Mouse (Mus musculus): ENCODE data around the gene Gm28043. TPM values are rescaled to one million over a fixed set of nuclear protein-coding genes. Genes with fewer than 3 reads are reported as not detected.

Gene Gm28043
- polyA plus RNA-seq (2015; fragmentation: Nextera tagmentation; extraction: Ambion mirVana) = 2.5 TPM in 2 replicates

DNA sequence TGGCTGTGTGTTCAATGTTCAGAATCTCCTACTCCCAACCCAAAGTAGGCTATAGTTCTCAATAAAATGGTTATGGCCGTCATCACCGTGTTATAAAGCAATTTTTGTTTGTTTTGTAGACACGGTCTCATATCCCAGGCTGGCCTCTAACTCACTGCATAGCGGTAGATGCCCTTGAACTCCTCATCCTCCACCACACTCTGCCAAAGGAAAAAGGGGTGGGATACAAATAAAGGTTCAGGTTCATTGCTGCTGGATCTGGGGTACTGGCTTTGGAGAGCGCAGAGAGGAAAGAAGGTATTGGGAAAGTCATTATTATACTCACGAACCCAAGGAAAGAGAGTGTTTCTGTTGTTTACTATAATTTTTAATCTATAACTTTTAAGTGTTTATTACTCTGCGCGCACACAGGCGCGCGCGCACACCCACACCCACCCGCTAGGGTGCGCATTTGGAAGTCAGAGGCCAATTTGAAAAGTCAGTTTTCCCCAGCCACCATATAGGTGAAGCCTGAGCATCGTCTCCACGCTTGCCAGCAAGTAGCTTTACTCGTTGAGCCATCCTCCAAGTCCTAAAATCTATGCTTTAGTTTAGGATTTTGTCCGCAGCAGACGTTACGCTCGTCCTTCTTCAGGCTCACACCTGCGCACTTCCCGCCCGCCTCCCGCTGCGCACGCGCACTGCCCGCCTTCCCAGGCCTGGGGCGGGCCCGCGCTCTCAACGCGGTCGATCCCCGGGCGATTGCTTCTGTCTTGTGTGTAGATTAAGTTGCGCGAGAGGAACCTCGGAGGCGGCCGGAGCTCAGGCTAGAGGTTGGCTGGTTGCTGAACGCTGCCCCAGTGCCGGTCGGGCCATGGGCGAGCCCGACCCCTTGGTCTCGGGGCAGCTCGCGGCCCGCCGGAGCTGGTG is at the start of gene Gm28043, which contains the start of gene Rnf8:
Gene Gm28043, plus strand, starts transcription at position 762 of the 909 bp plus-strand sequence.
Gene Rnf8, plus strand, starts transcription at position 676 of the 909 bp plus-strand sequence.
- Histone ChIP-seq H3K27me3 (ENCODE audit: insufficient read depth, low read length) (no peaks in the 10 kb centered on the region), H3K9ac (replicated peaks; ENCODE audit: low read length) (peak within 1 kb of the TSS; percentile 99), H3K4me3 (ENCODE audit: low read length) (peak within 1 kb of the TSS; percentile 99), H3K9me3 (ENCODE audit: low read length) (no peaks in the 10 kb centered on the region), H3K36me3 (ENCODE audit: insufficient read depth, low read length) (peaks cover 7% of the 10 kb centered on the region), H3K4me2 (replicated peaks; ENCODE audit: low read depth, low read length) (peak within 1 kb of the TSS; percentile 95), H3K4me1 (ENCODE audit: insufficient read depth, low read length) (peaks cover 32% of the 10 kb centered on the region), H3K27ac (ENCODE audit: low read length) (peak within 1 kb of the TSS; percentile 97)
- WGBS = 1% methylated on average over 52 of the region's 52 CpGs
- peak; percentile 96 for ATAC-seq (ENCODE audit: low FRiP score, low TSS enrichment)

DNA sequence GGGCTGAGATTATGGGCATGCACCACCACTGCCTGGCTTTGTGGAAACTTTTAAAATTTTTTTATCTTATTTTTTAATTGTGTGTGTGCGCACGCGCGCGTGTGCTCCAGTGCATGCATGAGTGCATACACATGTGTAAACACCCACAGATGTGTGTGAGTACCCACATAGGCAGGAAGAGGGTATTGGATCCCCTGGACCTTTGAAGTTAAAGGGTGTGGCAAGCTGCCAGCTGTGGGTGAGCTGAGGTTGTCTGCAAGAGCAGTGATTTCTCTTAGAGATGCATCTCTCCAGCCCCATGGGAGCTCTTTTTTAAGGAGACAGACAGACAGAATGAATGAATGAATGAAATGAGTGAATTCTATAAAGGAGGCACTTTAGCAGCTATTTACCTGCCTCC is 49.2 kb upstream of the Gm28043 start:
- Histone ChIP-seq H3K36me3 (ENCODE audit: insufficient read depth, low read length) (peaks cover 14% of the 10 kb centered on the region), H3K4me2 (replicated peaks; ENCODE audit: low read depth, low read length) (no peak overlapping the region), H3K4me3 (ENCODE audit: low read length) (no peak overlapping the region), H3K27ac (ENCODE audit: low read length) (no peak overlapping the region), H3K9ac (replicated peaks; ENCODE audit: low read length) (no peak overlapping the region), H3K4me1 (ENCODE audit: insufficient read depth, low read length) (no peaks in the 10 kb centered on the region), H3K27me3 (ENCODE audit: insufficient read depth, low read length) (no peaks in the 10 kb centered on the region), H3K9me3 (ENCODE audit: low read length) (no peaks in the 10 kb centered on the region)
- WGBS = 94% methylated on average over 5 of the region's 5 CpGs
- ATAC-seq (ENCODE audit: low FRiP score, low TSS enrichment) = no peak

- H3K36me3 ChIP-seq (ENCODE audit: insufficient read depth, low read length) = peaks cover 41% of the 10 kb centered on the region
- ATAC-seq (ENCODE audit: low FRiP score, low TSS enrichment) = no peak
- H3K9ac ChIP-seq (replicated peaks; ENCODE audit: low read length) = no peak overlapping the region
- H3K4me1 ChIP-seq (ENCODE audit: insufficient read depth, low read length) = no peaks in the 10 kb centered on the region
- no peak overlapping the region for H3K4me2 ChIP-seq (replicated peaks; ENCODE audit: low read depth, low read length)
- no peaks in the 10 kb centered on the region for H3K9me3 ChIP-seq (ENCODE audit: low read length)
- H3K4me3 ChIP-seq (ENCODE audit: low read length) = no peak overlapping the region
- WGBS = 79% methylated on average over 15 of the region's 15 CpGs
- no peak overlapping the region for H3K27ac ChIP-seq (ENCODE audit: low read length)
- no peaks in the 10 kb centered on the region for H3K27me3 ChIP-seq (ENCODE audit: insufficient read depth, low read length)
Measured at GRCm38 (mm10) chr17:29568435-29568834, 46.2 kb upstream of the Gm28043 start.

DNA sequence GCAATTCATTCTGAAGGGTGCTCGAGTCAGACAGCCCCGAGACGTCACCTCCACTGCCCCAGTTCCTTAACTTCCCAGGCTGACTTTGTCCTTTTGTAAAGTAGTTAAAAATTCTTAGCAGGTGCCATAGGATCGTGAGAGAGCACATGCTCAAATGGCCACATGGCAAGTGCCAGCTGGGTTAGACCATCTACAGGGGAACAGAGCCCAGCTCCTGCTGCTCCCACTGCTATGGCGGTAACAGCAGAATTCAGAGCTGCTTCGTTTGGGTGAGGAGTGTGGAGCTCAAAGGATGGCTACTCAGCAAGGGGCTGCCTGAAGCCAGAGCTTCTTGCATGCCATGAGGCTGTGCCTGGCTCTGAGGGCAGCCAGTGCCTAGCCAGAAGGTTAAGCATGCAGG is 44.8 kb upstream of the Gm28043 start:
- no peak for ATAC-seq (ENCODE audit: low FRiP score, low TSS enrichment)
- peaks cover 47% of the 10 kb centered on the region for H3K36me3 ChIP-seq (ENCODE audit: insufficient read depth, low read length)
- no peaks in the 10 kb centered on the region for H3K9me3 ChIP-seq (ENCODE audit: low read length)
- H3K27ac ChIP-seq (ENCODE audit: low read length) = no peak overlapping the region
- H3K4me3 ChIP-seq (ENCODE audit: low read length) = no peak overlapping the region
- H3K4me2 ChIP-seq (replicated peaks; ENCODE audit: low read depth, low read length) = no peak overlapping the region
- WGBS = 91% methylated on average over 6 of the region's 6 CpGs
- H3K27me3 ChIP-seq (ENCODE audit: insufficient read depth, low read length) = no peaks in the 10 kb centered on the region
- H3K4me1 ChIP-seq (ENCODE audit: insufficient read depth, low read length) = no peaks in the 10 kb centered on the region
- H3K9ac ChIP-seq (replicated peaks; ENCODE audit: low read length) = no peak overlapping the region

GRCm38 (mm10) chr17:29579579-29580126 is 35.0 kb upstream of the Gm28043 start:
- no peaks in the 10 kb centered on the region for H3K9me3 ChIP-seq (ENCODE audit: low read length)
- no peak overlapping the region for H3K9ac ChIP-seq (replicated peaks; ENCODE audit: low read length)
- no peak overlapping the region for H3K4me3 ChIP-seq (ENCODE audit: low read length)
- 90% methylated on average over 4 of the region's 4 CpGs for WGBS
- ATAC-seq (ENCODE audit: low FRiP score, low TSS enrichment) = no peak
- H3K36me3 ChIP-seq (ENCODE audit: insufficient read depth, low read length) = peaks cover 40% of the 10 kb centered on the region
- no peak overlapping the region for H3K4me2 ChIP-seq (replicated peaks; ENCODE audit: low read depth, low read length)
- H3K27me3 ChIP-seq (ENCODE audit: insufficient read depth, low read length) = no peaks in the 10 kb centered on the region
- no peaks in the 10 kb centered on the region for H3K4me1 ChIP-seq (ENCODE audit: insufficient read depth, low read length)
- H3K27ac ChIP-seq (ENCODE audit: low read length) = no peak overlapping the region

- peaks cover 20% of the 10 kb centered on the region for H3K36me3 ChIP-seq (ENCODE audit: insufficient read depth, low read length)
- no peak overlapping the region for H3K4me2 ChIP-seq (replicated peaks; ENCODE audit: low read depth, low read length)
- WGBS = 82% methylated on average over 5 of the region's 5 CpGs
- ATAC-seq (ENCODE audit: low FRiP score, low TSS enrichment) = no peak
- H3K4me3 ChIP-seq (ENCODE audit: low read length) = no peak overlapping the region
- H3K4me1 ChIP-seq (ENCODE audit: insufficient read depth, low read length) = no peaks in the 10 kb centered on the region
- no peaks in the 10 kb centered on the region for H3K9me3 ChIP-seq (ENCODE audit: low read length)
- H3K9ac ChIP-seq (replicated peaks; ENCODE audit: low read length) = no peak overlapping the region
- no peaks in the 10 kb centered on the region for H3K27me3 ChIP-seq (ENCODE audit: insufficient read depth, low read length)
- no peak overlapping the region for H3K27ac ChIP-seq (ENCODE audit: low read length)
Measured at GRCm38 (mm10) chr17:29583569-29583968, 31.1 kb upstream of the Gm28043 start.

DNA sequence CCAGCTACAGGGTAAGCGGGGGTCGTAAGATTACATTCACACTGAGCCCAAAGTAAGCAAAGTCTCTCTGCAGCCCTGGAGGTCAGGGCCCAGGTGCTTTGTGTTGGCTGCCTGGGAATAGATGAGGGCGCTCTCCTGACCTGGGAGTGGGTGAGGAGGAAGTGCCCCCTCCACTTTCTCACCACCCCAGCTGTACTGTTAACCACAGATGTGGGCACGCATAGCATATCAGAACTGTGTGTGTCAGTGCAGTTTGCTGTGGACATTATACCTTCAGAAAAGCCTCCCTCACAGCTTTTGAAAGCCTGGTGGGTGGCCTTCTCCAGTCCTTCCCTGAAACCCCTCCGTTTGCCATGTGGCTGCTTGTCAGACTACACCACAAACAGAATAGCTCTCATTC is 30.4 kb upstream of the Gm28043 start:
- no peak for ATAC-seq (ENCODE audit: low FRiP score, low TSS enrichment)
- Histone ChIP-seq H3K27ac (ENCODE audit: low read length) (no peak overlapping the region), H3K27me3 (ENCODE audit: insufficient read depth, low read length) (no peaks in the 10 kb centered on the region), H3K4me3 (ENCODE audit: low read length) (no peak overlapping the region), H3K9ac (replicated peaks; ENCODE audit: low read length) (no peak overlapping the region), H3K4me1 (ENCODE audit: insufficient read depth, low read length) (peaks cover 2% of the 10 kb centered on the region), H3K36me3 (ENCODE audit: insufficient read depth, low read length) (peaks cover 14% of the 10 kb centered on the region), H3K4me2 (replicated peaks; ENCODE audit: low read depth, low read length) (no peak overlapping the region), H3K9me3 (ENCODE audit: low read length) (no peaks in the 10 kb centered on the region)
- 82% methylated on average over 5 of the region's 5 CpGs for WGBS

DNA sequence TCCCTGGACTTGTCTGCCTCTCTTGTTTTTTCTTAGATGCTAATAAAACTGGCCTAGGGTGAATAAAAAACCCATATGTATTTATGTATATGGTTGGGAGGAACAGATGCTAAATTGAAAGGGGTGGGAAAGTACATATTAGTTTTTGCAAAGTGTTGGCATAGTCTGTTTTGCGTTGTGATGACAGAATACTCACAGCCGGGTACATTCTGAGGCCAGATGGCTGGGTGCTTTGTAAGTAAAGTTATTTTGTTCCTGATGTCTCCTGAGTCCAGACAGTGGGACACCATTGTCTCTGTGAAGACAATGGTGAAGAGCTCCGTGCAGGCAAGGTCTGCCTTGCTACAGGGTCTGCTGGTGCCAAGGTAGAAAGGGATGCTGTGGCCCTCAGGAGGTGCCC is 29.9 kb upstream of the Gm28043 start:
- no peak overlapping the region for H3K9ac ChIP-seq (replicated peaks; ENCODE audit: low read length)
- no peaks in the 10 kb centered on the region for H3K9me3 ChIP-seq (ENCODE audit: low read length)
- H3K27ac ChIP-seq (ENCODE audit: low read length) = no peak overlapping the region
- H3K4me1 ChIP-seq (ENCODE audit: insufficient read depth, low read length) = peaks cover 4% of the 10 kb centered on the region
- H3K27me3 ChIP-seq (ENCODE audit: insufficient read depth, low read length) = no peaks in the 10 kb centered on the region
- H3K4me3 ChIP-seq (ENCODE audit: low read length) = no peak overlapping the region
- no peak for ATAC-seq (ENCODE audit: low FRiP score, low TSS enrichment)
- 83% methylated on average over 3 of the region's 3 CpGs for WGBS
- H3K4me2 ChIP-seq (replicated peaks; ENCODE audit: low read depth, low read length) = no peak overlapping the region
- peaks cover 12% of the 10 kb centered on the region for H3K36me3 ChIP-seq (ENCODE audit: insufficient read depth, low read length)

DNA sequence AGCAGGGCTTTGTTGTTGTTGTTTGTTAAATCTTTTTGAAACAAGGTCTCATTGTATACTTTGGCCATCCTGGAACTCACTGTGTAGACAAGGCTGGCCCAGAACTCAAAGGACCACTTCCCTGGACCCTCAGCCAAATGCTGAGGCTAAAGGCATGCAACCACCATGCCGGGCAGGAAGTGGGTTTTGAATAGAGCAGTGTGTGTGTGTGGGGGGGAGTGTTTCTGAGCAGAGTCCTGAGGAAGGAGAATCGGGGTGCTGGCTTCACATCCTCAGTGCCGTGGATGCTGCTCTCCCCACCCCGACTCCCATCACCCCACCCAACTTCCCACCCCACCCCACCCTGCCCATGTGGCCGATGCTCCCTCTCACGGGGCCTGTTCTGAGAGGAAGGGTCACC is 29.2 kb upstream of the Gm28043 start:
- no peak overlapping the region for H3K27ac ChIP-seq (ENCODE audit: low read length)
- H3K4me1 ChIP-seq (ENCODE audit: insufficient read depth, low read length) = peaks cover 4% of the 10 kb centered on the region
- no peak overlapping the region for H3K4me3 ChIP-seq (ENCODE audit: low read length)
- no peak for ATAC-seq (ENCODE audit: low FRiP score, low TSS enrichment)
- H3K36me3 ChIP-seq (ENCODE audit: insufficient read depth, low read length) = peaks cover 10% of the 10 kb centered on the region; the same call in 1 of the 2 replicates
- H3K27me3 ChIP-seq (ENCODE audit: insufficient read depth, low read length) = no peaks in the 10 kb centered on the region
- no peak overlapping the region for H3K4me2 ChIP-seq (replicated peaks; ENCODE audit: low read depth, low read length)
- no peak overlapping the region for H3K9ac ChIP-seq (replicated peaks; ENCODE audit: low read length)
- H3K9me3 ChIP-seq (ENCODE audit: low read length) = no peaks in the 10 kb centered on the region
- WGBS = 92% methylated on average over 6 of the region's 6 CpGs

DNA sequence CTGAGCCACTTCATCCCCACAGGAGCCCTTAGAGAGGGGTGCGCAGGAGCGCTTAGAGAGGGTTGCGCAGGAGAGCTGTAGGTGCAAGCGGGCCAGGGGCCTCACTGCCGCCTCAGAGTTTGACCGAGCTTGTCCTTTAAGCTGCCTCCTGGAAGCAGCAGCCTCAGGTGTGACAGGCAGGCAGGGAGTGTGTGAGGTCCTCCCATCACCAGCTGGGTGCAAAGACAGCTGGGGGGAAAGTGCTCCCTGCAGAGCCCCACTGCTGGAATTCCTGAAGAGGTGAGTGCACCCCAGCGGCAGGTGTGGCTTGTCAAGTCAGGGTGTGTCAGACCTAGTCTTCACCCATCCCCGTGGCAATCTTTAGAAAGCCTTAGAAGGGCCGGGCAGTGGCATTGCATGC is 27.8 kb upstream of the Gm28043 start:
- WGBS = 85% methylated on average over 9 of the region's 9 CpGs
- Histone ChIP-seq H3K27ac (ENCODE audit: low read length) (no peak overlapping the region), H3K4me2 (replicated peaks; ENCODE audit: low read depth, low read length) (no peak overlapping the region), H3K4me3 (ENCODE audit: low read length) (no peak overlapping the region), H3K27me3 (ENCODE audit: insufficient read depth, low read length) (no peaks in the 10 kb centered on the region), H3K9ac (replicated peaks; ENCODE audit: low read length) (no peak overlapping the region), H3K4me1 (ENCODE audit: insufficient read depth, low read length) (peaks cover 4% of the 10 kb centered on the region), H3K36me3 (ENCODE audit: insufficient read depth, low read length) (0 out of 2 replicates have a peak, but pooled peaks cover 2% of the 10 kb centered on the region), H3K9me3 (ENCODE audit: low read length) (no peaks in the 10 kb centered on the region)
- no peak for ATAC-seq (ENCODE audit: low FRiP score, low TSS enrichment)
